Mouse (Mus musculus) CH12.LX (cell line): ENCODE results near the gene Qrich1. TPM values are rescaled to one million over a fixed set of nuclear protein-coding genes. Genes with fewer than 3 reads are reported as not detected.

Experiments used
- DNase-seq: peaks from one replicate; pipeline ENCODE4 v3.0.0-alpha.2; 2013; ENCODE audit errors: extremely low read depth
- H3K27ac ChIP-seq: 2 replicates; pipeline ENCODE4 v1.5.1; 2012; ENCODE audit warnings: low read depth, mild to moderate bottlenecking, control low read depth, moderate library complexity; ENCODE audit not compliant: insufficient read depth
- H3K27me3 ChIP-seq: replicated peaks from 2 replicates; pipeline ENCODE3; 2012; ENCODE audit warnings: inconsistent platforms
- H3K36me3 ChIP-seq, 2 experiments: replicated peaks in 1 of 2; 2 replicates each; pipeline versions ENCODE3 to v1.6.1; 2012; ENCODE audit warnings: inconsistent platforms in 1 of 2, low read length in 1 of 2, mild to moderate bottlenecking in 1 of 2, mixed read lengths in 1 of 2, moderate library complexity in 1 of 2; ENCODE audit not compliant: control insufficient read depth in 1 of 2, insufficient read depth in 1 of 2
- H3K4me1 ChIP-seq, 2 experiments: 2 replicates each; pipeline ENCODE4 v1.6.1; 2012; ENCODE audit warnings: inconsistent platforms in 1 of 2, moderate library complexity in 1 of 2; ENCODE audit not compliant: insufficient read depth in 2 of 2, control insufficient read depth in 1 of 2
- H3K4me2 ChIP-seq: 2 replicates; pipeline ENCODE4 v1.6.1; 2012; ENCODE audit warnings: low read depth, mild to moderate bottlenecking, control low read depth; ENCODE audit not compliant: poor library complexity, insufficient read depth, severe bottlenecking
- H3K4me3 ChIP-seq, 3 experiments: fragments of 150-350 bp in 1 of 3; sonication (generic) in 1 of 3; replicated peaks in 1 of 3; 2 replicates each; pipeline versions ENCODE3 to v1.5.1; 2011 to 2012; ENCODE audit warnings: low read depth in 2 of 3, low read length in 2 of 3, mild to moderate bottlenecking in 2 of 3, moderate library complexity in 2 of 3, control low read depth in 1 of 3, improper control_type of control experiment in 1 of 3, inconsistent platforms in 1 of 3, mixed read lengths in 1 of 3; ENCODE audit not compliant: poor library complexity in 1 of 3
- H3K79me2 ChIP-seq: replicated peaks from 2 replicates; pipeline ENCODE4 v1.6.1; 2012; ENCODE audit warnings: mild to moderate bottlenecking, moderate library complexity; ENCODE audit not compliant: control insufficient read depth, poor library complexity, insufficient read depth, severe bottlenecking; ENCODE audit errors: extremely low read depth
- H3K9ac ChIP-seq: 2 replicates; pipeline ENCODE4 v1.6.1; 2012; ENCODE audit warnings: low read depth, mild to moderate bottlenecking, control low read depth, moderate library complexity; ENCODE audit not compliant: insufficient read depth
- H3K9me3 ChIP-seq: replicated peaks from 2 replicates; pipeline ENCODE3; 2012; ENCODE audit warnings: low read length, inconsistent platforms, mixed read lengths
- BHLHE40 ChIP-seq: IDR thresholded peaks from 2 replicates; pipeline ENCODE4 v1.6.1; 2011; ENCODE audit warnings: mild to moderate bottlenecking, low read depth, low read length, improper control_type of control experiment
- EP300 ChIP-seq: IDR thresholded peaks from 2 replicates; pipeline ENCODE4 v1.6.1; 2011; ENCODE audit warnings: low read length, improper control_type of control experiment
- HCFC1 ChIP-seq: IDR thresholded peaks from 2 replicates; pipeline ENCODE4 v1.6.1; 2012; ENCODE audit warnings: low read depth, mild to moderate bottlenecking, inconsistent platforms, low read length, improper control_type of control experiment
- IRF4 ChIP-seq: IDR thresholded peaks from 2 replicates; pipeline ENCODE4 v1.6.1; 2014; ENCODE audit warnings: low read depth, mild to moderate bottlenecking, inconsistent platforms, low read length, improper control_type of control experiment
- JUN ChIP-seq: IDR thresholded peaks from 2 replicates; pipeline ENCODE4 v1.6.1; 2011; ENCODE audit warnings: low read depth, mild to moderate bottlenecking, low read length, improper control_type of control experiment, moderate library complexity; ENCODE audit not compliant: insufficient read depth
- JUND ChIP-seq: conservative IDR thresholded peaks from 2 replicates; pipeline ENCODE4 v1.6.1; 2011; ENCODE audit warnings: low read depth, low read length, improper control_type of control experiment
- KAT2A ChIP-seq: IDR thresholded peaks from 2 replicates; pipeline ENCODE4 v1.6.1; 2012; ENCODE audit warnings: low read length, improper control_type of control experiment, inconsistent platforms; ENCODE audit not compliant: insufficient replicate concordance
- MXI1 ChIP-seq: IDR thresholded peaks from 2 replicates; pipeline ENCODE4 v1.6.1; 2011; ENCODE audit warnings: mild to moderate bottlenecking, low read depth, low read length, improper control_type of control experiment
- MYC ChIP-seq: IDR thresholded peaks from 2 replicates; pipeline ENCODE4 v1.6.1; 2011; ENCODE audit warnings: low read depth, mild to moderate bottlenecking, improper control_type of control experiment, low read length
- NELFE ChIP-seq: IDR thresholded peaks from 2 replicates; pipeline ENCODE4 v1.6.1; 2011; ENCODE audit warnings: low read depth, low read length, improper control_type of control experiment
- NRF1 ChIP-seq: IDR thresholded peaks from 2 replicates; pipeline ENCODE4 v1.6.1; 2014; ENCODE audit warnings: low read depth, mild to moderate bottlenecking, inconsistent platforms, low read length, improper control_type of control experiment, moderate library complexity
- RAD21 ChIP-seq: IDR thresholded peaks from 2 replicates; pipeline ENCODE4 v1.6.1; 2011; ENCODE audit warnings: low read depth, mild to moderate bottlenecking, low read length, improper control_type of control experiment, moderate library complexity
- RCOR1 ChIP-seq: conservative IDR thresholded peaks from 2 replicates; pipeline ENCODE4 v1.6.1; 2012; ENCODE audit warnings: low read depth, mild to moderate bottlenecking, inconsistent platforms, low read length, improper control_type of control experiment
- SIN3A ChIP-seq: IDR thresholded peaks from 2 replicates; pipeline ENCODE4 v1.6.1; 2012; ENCODE audit warnings: low read length, improper control_type of control experiment, inconsistent platforms
- SMC3 ChIP-seq: IDR thresholded peaks from 2 replicates; pipeline ENCODE4 v1.6.1; 2011; ENCODE audit warnings: low read depth, low read length, improper control_type of control experiment
- TBP ChIP-seq: conservative IDR thresholded peaks from 2 replicates; pipeline ENCODE4 v1.6.1; 2011; ENCODE audit warnings: low read depth, low read length, improper control_type of control experiment
- TCF12 ChIP-seq: IDR thresholded peaks from 2 replicates; pipeline ENCODE4 v1.6.1; 2014; ENCODE audit warnings: low read depth, mild to moderate bottlenecking, inconsistent platforms, low read length, improper control_type of control experiment
- UBTF ChIP-seq: IDR thresholded peaks from 2 replicates; pipeline ENCODE4 v1.6.1; 2012; ENCODE audit warnings: low read depth, mild to moderate bottlenecking, inconsistent platforms, low read length, improper control_type of control experiment, moderate library complexity
- ZC3H11A ChIP-seq: IDR thresholded peaks from 2 replicates; pipeline ENCODE4 v1.6.1; 2012; ENCODE audit warnings: low read depth, mild to moderate bottlenecking, inconsistent platforms, low read length, improper control_type of control experiment
- ZMIZ1 ChIP-seq: IDR thresholded peaks from 2 replicates; pipeline ENCODE4 v1.6.1; 2012; ENCODE audit warnings: low read depth, mild to moderate bottlenecking, inconsistent platforms, low read length, improper control_type of control experiment
- ZNF384 ChIP-seq: IDR thresholded peaks from 2 replicates; pipeline ENCODE4 v1.6.1; 2012; ENCODE audit warnings: low read depth, low read length, improper control_type of control experiment, inconsistent platforms
- dilution Hi-C: fragments of 300-500 bp; cut with MboI; formaldehyde crosslinking; loops from 2 replicates; pipeline ENCODE4 v1.14.3; 2020; ENCODE audit warnings: low sequenced_read_pairs; ENCODE audit not compliant: extremely low pct_unique_long_range_greater_than_20kb, extremely low pct_ligation_motif_present
- in situ Hi-C: fragments of 300-500 bp; cut with MboI; formaldehyde crosslinking; loops from 3 replicates; pipeline ENCODE4 v1.14.3; 2019; ENCODE audit warnings: low sequenced_read_pairs, low pct_ligation_motif_present, low pct_unique_long_range_greater_than_20kb, mixed read lengths
- polyA plus RNA-seq: library from polyadenylated mRNA; unstranded; fragments of >175 nt; gene quantifications from 2 replicates; pipeline ENCODE4 v1.2.1, GENCODE M21; 2012; ENCODE audit warnings: low read depth; ENCODE audit not compliant: insufficient read length
- total RNA-seq, 2 experiments: library from RNA; depleted of rRNA; stranded (reverse); fragments of 300-350 nt in 1 of 2; fragments of >200 nt in 1 of 2; gene quantifications; 2 replicates each; pipeline ENCODE4 v1.2.3; 2012 to 2014

Qrich1 gene
- total and polyA plus RNA-seq, 3 experiments = 72.1 to 117 (median 104) TPM

- Histone ChIP-seq H3K79me2 (no peaks in the 10 kb centered on the region), H3K27me3 (peaks cover 6% of the 10 kb centered on the region), H3K36me3 (no peaks in the 10 kb centered on the region), H3K9me3 (no peaks in the 10 kb centered on the region), H3K4me3 (no peak overlapping the region), H3K4me2 (no peak overlapping the region), H3K4me1 (no peaks in the 10 kb centered on the region), H3K9ac (no peak overlapping the region)
- in situ Hi-C loops (no loop called here), dilution Hi-C loops (no loop called here)
- no peak for DNase-seq
- TF ChIP-seq JUN = no peak
- TF ChIP-seq TBP = no peak
- no peak for TF ChIP-seq IRF4
- TF ChIP-seq NELFE = no peak
- no peak for TF ChIP-seq ZNF384
- no peak for TF ChIP-seq ZC3H11A
- TF ChIP-seq EP300 = no peak
- no peak for TF ChIP-seq TCF12
- no peak for TF ChIP-seq SIN3A
- TF ChIP-seq, all 38 proteins: peak for 0
- no peak overlapping the region for H3K27ac ChIP-seq
Observed at GRCm38 (mm10) chr9:108483051-108483790, 33.4 kb upstream of the Qrich1 start.

DNA sequence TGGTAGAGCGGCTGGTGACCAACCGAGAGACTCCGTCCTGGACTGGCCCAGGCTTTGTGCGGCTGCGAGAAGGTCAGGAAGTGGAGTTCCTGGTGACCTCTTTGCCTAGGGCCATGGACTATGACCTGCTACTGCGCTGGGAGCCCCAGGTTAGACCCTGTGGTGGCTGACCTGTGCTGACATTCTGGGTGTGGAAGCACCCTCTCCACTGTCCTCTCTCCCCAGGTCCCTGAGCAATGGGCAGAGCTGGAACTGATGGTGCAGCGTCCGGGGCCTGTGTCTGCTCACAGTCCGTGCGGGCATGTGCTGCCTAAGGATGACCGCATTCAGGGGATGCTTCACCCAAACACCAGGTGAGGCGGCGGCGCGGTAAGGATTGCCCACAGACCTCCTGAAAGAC is 32.6 kb upstream of the Qrich1 start:
- in situ Hi-C loops = no loop called here
- no peak overlapping the region for H3K4me3 ChIP-seq

GRCm38 (mm10) chr9:108485301-108485875 is 31.2 kb upstream of the Qrich1 start:
- in situ Hi-C loops (no loop called here), dilution Hi-C loops (no loop called here)
- H3K9ac ChIP-seq = no peak overlapping the region
- H3K36me3 ChIP-seq = no peaks in the 10 kb centered on the region
- H3K4me2 ChIP-seq = no peak overlapping the region
- no peak for DNase-seq
- H3K4me1 ChIP-seq = peaks cover 6 to 13% of the 10 kb centered on the region in 2 experiments
- H3K4me3 ChIP-seq = no peak overlapping the region
- no peaks in the 10 kb centered on the region for H3K9me3 ChIP-seq
- no peaks in the 10 kb centered on the region for H3K79me2 ChIP-seq
- no peak overlapping the region for H3K27ac ChIP-seq
- H3K27me3 ChIP-seq = peaks cover 6% of the 10 kb centered on the region
- no peak for TF ChIP-seq ZC3H11A
- TF ChIP-seq MXI1 = no peak
- TF ChIP-seq SMC3 = no peak
- TF ChIP-seq BHLHE40 = no peak
- no peak for TF ChIP-seq HCFC1
- TF ChIP-seq ZNF384 = no peak
- no peak for TF ChIP-seq RAD21
- no peak for TF ChIP-seq EP300
- no peak for TF ChIP-seq RCOR1
- TF ChIP-seq JUND = no peak
- no peak for TF ChIP-seq UBTF

More for the DNA sequence above, 32.6 kb upstream of the Qrich1 start:
- no peak overlapping the region for H3K27ac ChIP-seq
- H3K9ac ChIP-seq = no peak overlapping the region
- DNase-seq = no peak
- no peaks in the 10 kb centered on the region for H3K79me2 ChIP-seq
- no peaks in the 10 kb centered on the region for H3K36me3 ChIP-seq
- H3K9me3 ChIP-seq = no peaks in the 10 kb centered on the region
- TF ChIP-seq NRF1 (no peak), KAT2A (no peak), JUND (no peak), TBP (no peak), MYC (no peak), HCFC1 (no peak), ZMIZ1 (no peak), SMC3 (no peak)
- H3K4me1 ChIP-seq = peaks cover under 1% of the 10 kb centered on the region in 2 experiments; a peak in 2 of 4 replicates
- H3K4me2 ChIP-seq = no peak overlapping the region
- H3K27me3 ChIP-seq = peaks cover 6% of the 10 kb centered on the region
- dilution Hi-C loops = no loop called here
